Mouse (Mus musculus): Measurements from ENCODE around the gene H2-M5.

DNA sequence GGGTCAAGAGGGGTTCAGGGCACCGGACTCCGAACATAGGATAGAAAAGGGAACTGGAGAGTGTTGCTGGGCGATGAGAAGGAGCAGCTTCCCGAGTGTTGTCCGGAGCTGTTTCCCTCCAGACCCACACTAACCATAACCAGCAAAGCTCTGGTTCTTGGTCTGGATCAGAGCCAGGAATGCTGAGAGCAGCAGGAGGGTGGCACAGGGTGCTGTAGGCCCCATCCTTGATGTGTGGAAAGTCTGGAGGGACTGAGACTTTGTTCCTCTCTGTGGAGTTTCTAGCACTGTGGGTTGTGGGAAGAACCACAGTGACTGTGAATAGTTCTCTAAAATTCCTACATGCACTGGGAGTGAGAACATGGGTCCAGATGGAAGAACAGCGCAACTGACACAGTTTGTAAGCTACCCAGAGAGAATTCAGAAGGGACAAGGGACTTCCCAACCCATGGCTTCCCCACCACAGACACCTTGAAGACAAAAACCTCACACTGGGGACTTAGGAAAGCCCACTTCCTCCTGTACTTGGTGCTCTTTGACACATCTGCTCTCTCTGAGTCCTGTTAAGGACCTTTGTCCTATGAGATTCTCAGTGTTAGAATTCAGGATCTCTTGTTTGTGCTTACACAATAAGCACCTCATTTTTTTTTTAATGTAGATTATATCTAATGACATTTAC is 18.0 kb downstream of the H2-M5 start:
- TF ChIP-seq CTCF (IDR thresholded peaks at IDR 0.05; ENCODE audit: extremely low read depth, insufficient read depth, low read length) (no peak), POLR2A (IDR thresholded peaks at IDR 0.05; ENCODE audit: extremely low read depth, insufficient read depth, low read length) (no peak)

Data from cortical plate, adult 2 months (tissue).